Mouse (Mus musculus) activated CD4-positive, CD25-positive, alpha-beta regulatory T cell, adult 4 months (primary cell): Measurements from ENCODE around the gene Rnasek. TPM values are rescaled to one million over a fixed set of nuclear protein-coding genes. Genes with fewer than 3 reads are reported as not detected.

Experiments used
- ATAC-seq: one replicate; pipeline ENCODE4 v1.8.0; 2017
- polyA plus RNA-seq, 2 experiments: library from polyadenylated mRNA; unstranded; fragments of 100-300 nt; shearing (Covaris generic); gene quantifications; one replicate each; pipeline ENCODE4 v1.2.1; 2017

Gene Rnasek
- 100 to 1,000 TPM; 228 to 245 TPM for polyA plus RNA-seq

- ATAC-seq = peak; percentile 45
These were observed at the start of gene Rnasek, which contains the start of gene Gm21988 for GRCm38 (mm10) chr11:70239541-70240279. Rnasek (minus strand) TSS chr11:70239842. Gm21988 (minus strand) TSS chr11:70239830.

- ATAC-seq = no peak
These were observed 49.6 kb upstream of the Rnasek start for GRCm38 (mm10) chr11:70289236-70289635.

DNA sequence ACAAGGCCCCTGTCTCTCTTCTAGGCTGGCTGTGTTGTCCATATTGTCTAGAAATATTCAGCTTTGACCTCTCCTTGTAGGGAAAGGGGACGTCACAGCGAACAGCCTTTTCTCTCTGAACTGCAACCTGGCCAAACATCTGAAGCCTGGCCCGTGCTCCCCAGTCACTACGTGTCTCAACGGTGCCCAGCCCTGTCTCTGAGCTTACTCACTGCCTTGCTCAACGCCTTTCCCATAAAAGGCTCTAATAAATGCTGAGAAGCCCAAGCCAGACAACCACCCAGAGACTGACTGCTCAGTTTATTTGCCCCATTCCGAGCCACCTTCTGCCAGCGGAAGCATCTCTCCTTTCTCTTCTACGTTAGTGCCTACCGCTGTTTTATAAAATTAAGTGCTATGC is 48.5 kb upstream of the Rnasek start:
- ATAC-seq = no peak

GRCm38 (mm10) chr11:70285686-70286085 is 46.0 kb upstream of the Rnasek start:
- ATAC-seq = no peak

- ATAC-seq = no peak
These were observed 45.1 kb upstream of the Rnasek start for GRCm38 (mm10) chr11:70284757-70285156.

- ATAC-seq = no peak
These were observed 44.0 kb upstream of the Rnasek start for GRCm38 (mm10) chr11:70283666-70284065.

- ATAC-seq = no peak
These were observed 40.8 kb upstream of the Rnasek start for GRCm38 (mm10) chr11:70280441-70280840.

GRCm38 (mm10) chr11:70278961-70279360 is 39.3 kb upstream of the Rnasek start:
- no peak for ATAC-seq

DNA sequence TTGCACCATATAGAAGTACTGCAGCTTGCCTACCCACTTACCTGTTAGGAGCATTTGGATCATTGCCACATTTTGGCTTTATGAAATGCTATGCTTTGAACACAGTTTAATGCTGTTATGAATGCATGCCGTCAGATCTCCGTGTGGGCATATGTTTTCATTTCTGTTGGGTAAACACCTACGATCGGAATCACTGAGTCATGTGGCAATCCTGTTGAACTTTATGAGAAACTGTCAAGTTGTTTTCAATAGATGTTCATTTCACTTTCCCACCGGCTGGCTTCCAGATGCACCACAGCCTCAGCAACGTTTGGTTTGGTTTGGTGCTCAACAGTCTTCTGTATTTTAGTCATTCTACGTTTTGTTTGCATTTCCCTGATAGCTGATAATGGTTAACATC is 32.0 kb upstream of the Rnasek start:
- no peak for ATAC-seq

GRCm38 (mm10) chr11:70266405-70266804 is 26.8 kb upstream of the Rnasek start:
- ATAC-seq = no peak

DNA sequence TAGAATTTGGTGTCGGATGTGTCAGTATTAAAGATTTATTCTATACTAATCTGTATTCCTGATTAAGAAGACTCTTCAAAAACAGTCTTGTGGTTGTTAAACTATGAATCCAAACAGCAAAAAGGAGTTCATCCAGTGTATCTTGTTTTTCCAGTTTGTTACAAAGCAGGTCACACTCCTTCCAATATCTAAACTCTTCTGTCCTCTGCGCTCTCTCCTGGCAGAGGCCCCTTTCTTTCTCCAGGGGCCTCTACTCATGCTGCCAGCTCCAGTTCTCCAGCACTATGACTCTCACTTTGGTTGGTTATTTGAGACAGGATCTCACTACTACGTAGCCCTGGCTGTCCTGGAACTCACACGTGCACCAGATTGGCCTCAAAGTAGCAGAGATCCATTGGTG is 26.2 kb upstream of the Rnasek start:
- no peak for ATAC-seq

GRCm38 (mm10) chr11:70265252-70265651 is 25.6 kb upstream of the Rnasek start:
- peak; percentile 71 for ATAC-seq

DNA sequence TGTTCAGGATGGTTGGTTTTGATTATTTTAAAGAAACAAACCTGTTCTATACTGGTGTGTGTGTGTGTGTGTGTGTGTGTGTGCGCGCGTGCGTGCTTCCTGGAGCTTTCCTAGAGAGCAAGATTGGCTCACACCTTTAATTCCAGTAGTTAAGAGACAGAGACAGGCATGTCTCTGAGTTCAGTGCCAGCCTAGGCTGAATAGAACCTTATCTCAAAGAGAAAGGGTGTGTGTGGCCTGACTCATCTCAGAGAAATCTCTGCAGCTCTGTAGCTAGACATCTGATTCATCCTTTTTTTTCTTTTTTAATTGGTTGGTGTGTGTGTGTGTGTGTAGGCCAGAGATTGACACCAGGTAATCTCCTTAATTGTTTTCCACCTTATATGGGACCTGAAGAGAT is 19.4 kb upstream of the Rnasek start:
- ATAC-seq = no peak

DNA sequence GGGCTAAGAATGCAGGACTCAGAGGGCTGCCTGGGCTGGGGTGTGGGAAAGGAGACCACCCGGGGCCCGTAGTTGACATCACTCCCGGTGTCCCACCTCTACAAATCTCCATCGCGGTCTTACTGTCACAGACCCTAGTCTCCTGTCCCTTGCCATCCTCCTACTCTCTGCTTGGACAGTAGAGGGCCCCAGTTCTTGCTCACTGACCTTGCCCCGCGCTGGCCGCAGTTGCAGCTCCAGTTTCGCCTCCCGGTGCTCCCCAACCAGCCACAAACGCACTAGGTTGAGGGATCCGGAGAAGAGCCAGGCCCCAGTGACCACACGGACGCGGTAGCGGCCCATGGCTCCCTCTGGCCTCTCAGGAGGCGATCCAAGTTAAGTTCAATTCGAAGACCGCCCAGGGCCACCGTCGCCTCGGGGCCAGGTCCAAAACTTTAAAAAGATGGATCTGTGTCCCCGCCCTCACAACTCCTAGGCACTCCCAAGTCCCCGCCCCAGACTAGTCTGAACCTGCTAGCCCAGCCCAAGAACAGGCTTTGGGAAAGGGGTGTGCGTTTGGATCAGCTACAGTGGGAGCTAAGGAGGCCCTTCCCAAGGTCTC is 15.4 kb upstream of the Rnasek start, which contains the start of gene Alox12:
Gene Alox12 (minus strand): TSS at position 423 of the 601 bp plus-strand sequence.
- no peak for ATAC-seq

DNA sequence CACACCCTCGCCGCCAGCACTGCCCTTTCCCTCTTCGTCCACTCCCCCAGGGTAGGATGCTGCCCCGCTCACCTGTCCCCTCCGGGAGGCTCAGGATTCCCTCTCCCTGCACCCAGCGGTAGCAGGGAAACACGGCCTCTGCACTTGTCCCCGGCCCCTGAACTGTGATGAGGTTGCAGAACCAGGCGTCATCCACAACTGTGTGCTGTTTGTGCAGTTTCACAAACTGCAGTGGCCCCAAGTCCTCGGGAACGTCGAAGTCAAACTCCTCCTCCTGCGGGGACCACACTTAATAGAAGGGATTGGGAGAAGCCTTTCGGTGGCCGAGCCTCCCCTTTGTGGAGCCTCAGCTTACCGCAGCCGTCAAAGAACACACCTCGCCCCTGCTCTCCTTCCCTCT is 14.7 kb upstream of the Rnasek start:
- ATAC-seq = no peak

DNA sequence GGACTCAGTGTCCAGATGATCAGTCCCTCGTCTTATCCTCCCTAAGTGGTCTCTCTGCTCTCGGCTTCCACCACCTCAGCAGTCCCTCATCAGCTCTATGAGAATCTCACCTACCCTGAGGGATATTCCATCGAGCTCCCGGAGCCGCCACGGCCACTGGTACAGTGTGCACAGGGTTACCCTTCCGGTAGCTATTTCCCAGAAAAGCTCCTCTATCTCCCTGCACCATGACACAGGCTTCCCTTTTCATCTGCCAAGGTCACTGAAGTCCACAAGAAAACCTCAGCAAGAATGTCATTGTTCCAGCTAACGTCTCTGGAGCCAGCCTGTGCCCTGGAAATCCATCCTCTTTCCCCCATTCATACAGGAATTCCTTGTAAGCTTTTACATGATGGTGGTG is 12.2 kb upstream of the Rnasek start:
- ATAC-seq = no peak

- ATAC-seq = no peak
These were observed 10.5 kb upstream of the Rnasek start for GRCm38 (mm10) chr11:70250150-70250549.

GRCm38 (mm10) chr11:70247136-70247845 is 7.6 kb upstream of the Rnasek start:
- ATAC-seq = no peak

- no peak for ATAC-seq
These were observed 2.9 kb upstream of the Rnasek start for GRCm38 (mm10) chr11:70242591-70242990.

- ATAC-seq = no peak
These were observed 826 bp downstream of the Rnasek start for GRCm38 (mm10) chr11:70238591-70239440.

- peak; percentile 86 for ATAC-seq
These were observed 2.0 kb downstream of the Rnasek start, which contains the start of gene 0610010K14Rik for GRCm38 (mm10) chr11:70237457-70238167. 0610010K14Rik (minus strand) TSS chr11:70237914.

DNA sequence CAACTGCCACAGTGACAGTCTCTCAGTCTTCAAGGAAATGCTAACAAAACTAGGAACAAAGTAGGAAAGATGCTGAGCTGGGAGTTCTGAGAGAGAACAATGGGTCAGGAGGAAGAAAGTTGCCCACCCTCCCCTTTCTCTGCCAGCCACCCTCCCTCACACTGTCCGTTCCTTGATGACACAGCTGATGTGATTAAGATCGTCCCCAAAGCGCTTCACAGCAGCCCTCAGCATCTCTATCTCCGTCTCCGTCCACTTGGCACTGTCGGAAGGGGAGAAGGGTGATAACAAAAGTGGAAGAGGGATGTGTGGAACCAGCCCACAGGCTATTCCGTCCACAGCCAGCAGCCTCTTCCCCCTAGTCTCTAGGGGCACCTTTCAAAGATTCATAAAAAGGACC is 2.9 kb downstream of the Rnasek start:
- no peak for ATAC-seq
